Mouse (Mus musculus): ENCODE results near the gene Pin1. TPM values are rescaled to one million over a fixed set of nuclear protein-coding genes. Genes with fewer than 3 reads are reported as not detected.

Pin1 gene
- polyA plus RNA-seq, 2 experiments from 2014 or later, result 22.6 to 27.2 TPM

DNA sequence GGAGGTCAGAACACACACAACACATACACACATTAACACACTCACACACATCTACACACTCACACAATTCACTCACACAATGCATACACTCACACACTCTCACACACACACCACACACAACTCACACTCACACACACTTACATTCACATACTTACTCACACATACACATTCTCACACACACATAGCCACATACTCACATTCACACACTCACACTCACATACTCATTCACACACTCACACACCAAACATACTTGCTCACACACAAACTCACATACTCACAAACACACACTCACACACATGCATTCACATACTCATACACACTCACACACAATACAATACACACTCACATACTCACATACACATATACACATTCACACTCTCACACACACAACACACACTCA lies 53.5 kb downstream of the Pin1 start:
- no peak for ATAC-seq

DNA sequence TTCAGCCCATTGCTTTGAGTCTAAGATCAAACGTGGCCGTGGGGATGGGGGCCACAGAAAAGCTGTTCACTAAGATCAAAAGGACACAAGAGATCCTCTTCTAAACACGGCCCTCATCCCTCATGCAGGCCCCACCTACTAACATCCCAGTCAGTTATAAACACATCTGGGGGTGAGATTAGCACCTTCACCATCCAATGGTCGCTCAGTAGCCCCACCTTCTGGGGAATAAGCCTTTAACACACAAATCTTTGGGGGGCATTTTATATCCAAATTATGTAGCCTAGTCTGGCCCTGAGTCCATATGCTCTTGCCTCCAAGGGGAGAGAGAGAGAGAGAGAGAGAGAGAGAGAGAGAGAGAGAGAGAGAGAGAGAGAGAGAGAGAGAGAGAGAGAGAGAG lies 54.1 kb downstream of the Pin1 start:
- no peak for ATAC-seq

DNA sequence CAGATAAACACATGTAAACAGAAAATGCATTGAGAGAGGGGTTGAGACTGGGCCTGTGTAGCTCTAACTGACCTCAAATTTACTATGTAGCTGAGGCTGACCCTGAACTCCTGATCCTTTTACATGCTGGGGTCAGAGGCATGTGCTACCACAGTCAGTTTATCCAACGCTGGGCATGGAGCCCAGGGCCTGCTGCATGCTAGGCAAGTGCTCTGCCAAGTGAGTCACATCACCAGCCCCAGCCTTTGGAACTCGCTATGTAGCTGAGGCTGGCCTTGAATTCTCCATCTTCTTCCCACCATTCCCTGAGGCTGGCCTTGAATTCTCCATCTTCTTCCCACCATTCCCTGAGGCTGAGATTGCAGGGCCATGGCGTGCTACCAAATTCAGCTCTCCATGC lies 58.6 kb downstream of the Pin1 start:
- no peak for ATAC-seq

DNA sequence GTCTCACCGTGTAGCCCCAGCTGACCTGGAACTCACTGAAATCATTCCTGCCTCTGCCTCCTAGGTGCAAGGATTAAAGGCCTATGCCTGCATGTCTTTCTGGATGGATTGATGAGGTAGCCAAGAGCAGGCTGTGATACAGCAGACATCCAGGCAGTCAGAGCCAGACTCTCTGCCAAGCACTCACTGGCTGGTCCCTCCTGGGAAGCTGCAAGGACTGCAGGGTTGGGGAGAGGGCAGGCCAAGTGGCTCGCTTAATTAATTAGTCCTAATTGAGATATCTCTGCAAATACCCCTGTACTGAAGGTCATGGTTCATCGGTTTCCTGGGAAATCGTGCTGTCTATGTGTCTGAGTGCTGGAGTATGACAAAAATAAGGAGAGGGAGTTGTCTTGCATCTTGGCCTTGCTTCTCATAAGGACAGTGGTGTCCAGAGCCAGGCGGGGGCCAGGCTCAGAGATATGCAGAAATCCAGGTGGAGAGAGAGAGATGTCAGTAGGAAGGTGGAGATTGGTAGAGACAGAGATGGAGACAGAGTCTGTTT lies 61.1 kb downstream of the Pin1 start:
- ATAC-seq, result no peak

DNA sequence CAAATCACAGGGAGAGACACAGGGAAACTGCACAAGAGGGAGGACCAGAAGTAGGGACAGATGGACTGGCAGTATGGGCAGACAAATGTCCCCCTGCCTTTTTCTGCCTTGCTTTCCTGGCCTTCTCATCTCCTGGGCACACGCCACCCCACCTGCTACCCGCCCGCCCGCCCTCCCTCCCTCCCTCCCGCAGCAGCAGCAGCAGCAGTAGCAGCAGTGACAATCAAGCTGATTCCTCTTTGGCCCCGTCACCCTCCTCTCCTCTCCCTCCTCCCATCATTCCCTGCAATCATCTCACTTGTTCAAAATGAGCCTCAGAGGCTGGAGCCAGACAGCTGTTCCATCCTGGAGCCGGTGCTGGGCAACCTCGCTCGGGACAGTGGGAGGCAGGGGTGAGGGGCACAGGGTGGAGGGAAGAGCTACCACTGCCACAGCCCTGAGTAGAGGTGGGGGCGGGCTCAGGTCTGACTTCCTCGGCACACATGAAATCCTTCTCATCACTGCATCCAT lies 61.6 kb downstream of the Pin1 start:
- ATAC-seq, result no peak

DNA sequence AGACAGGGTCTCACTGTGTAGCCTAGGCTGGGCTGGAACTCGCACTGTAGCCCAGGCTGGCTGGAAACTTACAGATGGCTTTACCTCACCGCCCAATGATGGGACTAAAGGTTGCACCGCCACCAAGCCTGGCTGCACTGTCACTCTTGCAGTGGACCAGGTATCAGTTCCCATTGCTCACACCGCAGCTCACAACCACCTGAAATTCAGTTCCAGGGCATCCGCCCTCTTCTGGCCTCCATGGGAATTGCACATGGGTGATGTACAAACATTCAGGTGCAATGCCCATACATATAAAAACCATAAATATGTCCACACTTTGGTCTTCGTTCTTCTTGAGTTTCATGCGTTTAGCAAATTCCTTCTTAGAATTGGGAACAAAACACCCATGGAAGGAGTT lies 63.4 kb downstream of the Pin1 start:
- no peak for ATAC-seq

Other genes with a start within 250 kb of the Pin1 start
- gene Zfp26, start 191.9 kb upstream of the Pin1 start, polyA plus RNA-seq (2017; shearing (Covaris generic)), result 10 to 100 TPM; 16.1 to 25.9 TPM
- 10 to 100 TPM; 26.5 to 28.3 TPM for gene Zfp426, start 159.3 kb upstream of the Pin1 start, polyA plus RNA-seq (2017; shearing (Covaris generic))
- 10 to 100 TPM; 44.4 to 47.6 TPM for gene Zfp266, start 130.7 kb upstream of the Pin1 start, polyA plus RNA-seq (2017; shearing (Covaris generic))
- 10 to 100 TPM in 1 of 2 experiments, 1 to 10 TPM in 1; 9.0 to 16.1 TPM for gene Zfp846, start 70.8 kb upstream of the Pin1 start, polyA plus RNA-seq (2017; shearing (Covaris generic))
- 100 to 1,000 TPM; 339 to 401 TPM for gene Ubl5, start 9.2 kb upstream of the Pin1 start, polyA plus RNA-seq (2017; shearing (Covaris generic))
- gene Fbxl12, start 7.3 kb upstream of the Pin1 start, polyA plus RNA-seq (2017; shearing (Covaris generic)), result 10 to 100 TPM; 26.1 to 30.9 TPM
- gene Olfm2, start 94.3 kb downstream of the Pin1 start, polyA plus RNA-seq (2017; shearing (Covaris generic)), result under 1 TPM in 1 of 2 experiments, not detected in 1; 0.25 TPM
- gene Col5a3, start 163.0 kb downstream of the Pin1 start, polyA plus RNA-seq (2017; shearing (Covaris generic)), result not detected
- gene Rdh8, start 166.4 kb downstream of the Pin1 start, polyA plus RNA-seq (2017; shearing (Covaris generic)), result not detected
- gene A230050P20Rik, start 216.5 kb downstream of the Pin1 start, polyA plus RNA-seq (2017; shearing (Covaris generic)), result 10 to 100 TPM; 12.4 to 14.6 TPM
- 1 to 10 TPM in 1 of 2 experiments, under 1 TPM in 1; 0.76 to 1.5 TPM for gene Angptl6, start 227.6 kb downstream of the Pin1 start, polyA plus RNA-seq (2017; shearing (Covaris generic))
- gene Ppan, start 236.1 kb downstream of the Pin1 start, polyA plus RNA-seq (2017; shearing (Covaris generic)), result 10 to 100 TPM; 22.9 to 30.1 TPM
- 100 to 1,000 TPM; 190 to 235 TPM for gene Eif3g, start 246.5 kb downstream of the Pin1 start, polyA plus RNA-seq (2017; shearing (Covaris generic))

Measured in activated CD4-positive, CD25-positive, alpha-beta regulatory T cell, adult 4 months (primary cell).